Mouse (Mus musculus): Measurements from ENCODE around the gene Igsf11. TPM values are rescaled to one million over a fixed set of nuclear protein-coding genes. Genes with fewer than 3 reads are reported as not detected.

The Igsf11 gene
- total and polyA plus RNA-seq, 3 experiments: not detected

GRCm38 (mm10) chr16:38978546-38978945 is 86.1 kb downstream of the Igsf11 start:
- H3K79me2 ChIP-seq (ENCODE audit: control insufficient read depth, insufficient read depth, low read length, poor library complexity): no peaks in the 10 kb centered on the region
- H3K9me3 ChIP-seq (replicated peaks; ENCODE audit: insufficient read depth, low read length): no peaks in the 10 kb centered on the region
- no peak overlapping the region for H3K4me3 ChIP-seq (ENCODE audit: control insufficient read depth in 1 of 2, insufficient read depth in 1 of 2, low read depth in 2 of 2, low read length in 2 of 2)
- no peak for DNase-seq (ENCODE audit: low read depth, low spot score)
- H3K9ac ChIP-seq (ENCODE audit: control insufficient read depth, low read depth, low read length, poor library complexity, severe bottlenecking): no peak overlapping the region
- H3K27me3 ChIP-seq (ENCODE audit: control insufficient read depth in 1 of 2, insufficient read depth in 2 of 2, low read length in 2 of 2): no peaks in the 10 kb centered on the region
- no peak overlapping the region for H3K27ac ChIP-seq (ENCODE audit: control insufficient read depth, low read depth, low read length)
- H3K36me3 ChIP-seq (ENCODE audit: control insufficient read depth in 1 of 2, insufficient read depth in 2 of 2, low read length in 2 of 2): no peaks in the 10 kb centered on the region
- TF ChIP-seq ZNF384 (IDR thresholded peaks at IDR 0.05; ENCODE audit: low read depth, low read length) (no peak), ZMIZ1 (IDR thresholded peaks at IDR 0.05; ENCODE audit: low read depth, low read length) (no peak)
- H3K4me1 ChIP-seq (ENCODE audit: control insufficient read depth in 1 of 2, insufficient read depth in 2 of 2, low read length in 2 of 2): no peaks in the 10 kb centered on the region

- H3K36me3 ChIP-seq (ENCODE audit: control insufficient read depth in 1 of 2, insufficient read depth in 2 of 2, low read length in 2 of 2): no peaks in the 10 kb centered on the region
- H3K9me3 ChIP-seq (replicated peaks; ENCODE audit: insufficient read depth, low read length): no peaks in the 10 kb centered on the region
- H3K27ac ChIP-seq (ENCODE audit: control insufficient read depth, low read depth, low read length): no peak overlapping the region
- no peak for DNase-seq (ENCODE audit: low read depth, low spot score)
- H3K79me2 ChIP-seq (ENCODE audit: control insufficient read depth, insufficient read depth, low read length, poor library complexity): no peaks in the 10 kb centered on the region
- no peaks in the 10 kb centered on the region for H3K27me3 ChIP-seq (ENCODE audit: control insufficient read depth in 1 of 2, insufficient read depth in 2 of 2, low read length in 2 of 2)
- no peak overlapping the region for H3K4me3 ChIP-seq (ENCODE audit: control insufficient read depth in 1 of 2, insufficient read depth in 1 of 2, low read depth in 2 of 2, low read length in 2 of 2)
- H3K9ac ChIP-seq (ENCODE audit: control insufficient read depth, low read depth, low read length, poor library complexity, severe bottlenecking): no peak overlapping the region
- H3K4me1 ChIP-seq (ENCODE audit: control insufficient read depth in 1 of 2, insufficient read depth in 2 of 2, low read length in 2 of 2): no peaks in the 10 kb centered on the region
- TF ChIP-seq EP300 (IDR thresholded peaks at IDR 0.05; ENCODE audit: low read depth in 1 of 2, low read length in 2 of 2): no peak
- no peak for TF ChIP-seq UBTF (IDR thresholded peaks at IDR 0.05; ENCODE audit: borderline replicate concordance, insufficient read depth, low read depth, low read length)
- TF ChIP-seq USF1 (IDR thresholded peaks at IDR 0.05; ENCODE audit: low read depth, low read length): no peak
- no peak for TF ChIP-seq POLR2AphosphoS5 (IDR thresholded peaks at IDR 0.05; ENCODE audit: borderline replicate concordance, low read depth, low read length)
- TF ChIP-seq CTCF (IDR thresholded peaks at IDR 0.05 in 2 of 3, conservative IDR thresholded peaks at IDR 0.05 in 1 of 3; ENCODE audit: control insufficient read depth in 1 of 3, insufficient read depth in 1 of 3, low read depth in 2 of 3, low read length in 3 of 3, poor library complexity in 1 of 3, severe bottlenecking in 1 of 3): no peak
- no peak for TF ChIP-seq TAL1 (IDR thresholded peaks at IDR 0.05; ENCODE audit: low read length)
- no peak for TF ChIP-seq MYC (IDR thresholded peaks at IDR 0.05; ENCODE audit: low read depth, low read length)
- TF ChIP-seq MAX (IDR thresholded peaks at IDR 0.05; ENCODE audit: low read length): no peak
- no peak for TF ChIP-seq ZMIZ1 (IDR thresholded peaks at IDR 0.05; ENCODE audit: low read depth, low read length)
- no peak for TF ChIP-seq GABPA (IDR thresholded peaks at IDR 0.05; ENCODE audit: low read depth, low read length)
- no peak for TF ChIP-seq GATA1 (IDR thresholded peaks at IDR 0.05; ENCODE audit: low read depth, low read length)
- TF ChIP-seq TCF12 (IDR thresholded peaks at IDR 0.05; ENCODE audit: low read depth, low read length): no peak
- no peak for TF ChIP-seq E2F4 (IDR thresholded peaks at IDR 0.05; ENCODE audit: borderline replicate concordance, low read depth, low read length)
- no peak for TF ChIP-seq CHD2 (IDR thresholded peaks at IDR 0.05; ENCODE audit: low read length)
- TF ChIP-seq SIN3A (IDR thresholded peaks at IDR 0.05; ENCODE audit: low read length): no peak
- no peak for TF ChIP-seq KAT2A (conservative IDR thresholded peaks at IDR 0.05; ENCODE audit: low read depth, low read length)
Measured at GRCm38 (mm10) chr16:38980546-38980945, 88.1 kb downstream of the Igsf11 start.
